Mouse (Mus musculus) lung, postnatal 0 days (tissue): ENCODE measurements at regions not wholly inside any gene's neighbourhood (a gene's known extent, or its start where the extent isn't known, plus 50 kb on each side); places are given as distances from the start of the nearest gene placed in this dataset.

Experiments used
- CTCF ChIP-seq: IDR thresholded peaks from 2 replicates; pipeline ENCODE4 v1.5.1; 2016; ENCODE audit warnings: antibody characterized with exemption, mild to moderate bottlenecking
- EP300 ChIP-seq: IDR thresholded peaks from 2 replicates; pipeline ENCODE4 v1.6.1; 2016; ENCODE audit warnings: antibody characterized with exemption, mild to moderate bottlenecking, control low read depth

GRCm38 (mm10) chr7:125152281-125152680 is 292.2 kb upstream of the Kdm8 start:
- TF ChIP-seq CTCF (no peak), EP300 (no peak)
